Mouse (Mus musculus) cerebellum, postnatal 10 days (tissue): ENCODE measurements around the gene Brip1.

Experiments used
- DNase-seq, 2 experiments: peaks; one replicate each; pipeline ENCODE4 v3.0.0; 2021; ENCODE audit warnings: mixed read lengths in 2 of 2

The Brip1 gene

DNA sequence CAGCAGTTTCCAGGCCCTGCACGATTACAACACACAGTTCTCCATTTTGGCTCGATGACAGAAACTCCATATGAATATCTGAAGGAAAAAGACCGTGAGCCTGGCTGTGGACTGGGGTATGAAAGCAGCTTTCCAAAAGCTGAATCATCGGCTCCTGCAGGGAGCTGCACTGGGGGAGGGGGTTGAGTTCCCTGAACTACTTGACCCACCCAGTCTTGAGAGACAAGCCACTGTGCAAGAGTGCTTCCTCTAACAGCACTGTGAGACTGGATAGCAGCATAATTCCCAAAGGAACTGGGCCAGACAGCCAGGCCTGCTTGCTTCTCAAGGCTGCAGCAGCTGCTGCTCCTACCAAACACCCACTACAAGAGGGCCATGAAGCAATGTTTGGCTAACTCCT, 178.6 kb downstream of the Brip1 start:
- DNase-seq, result peak; percentile 24 to 52

DNA sequence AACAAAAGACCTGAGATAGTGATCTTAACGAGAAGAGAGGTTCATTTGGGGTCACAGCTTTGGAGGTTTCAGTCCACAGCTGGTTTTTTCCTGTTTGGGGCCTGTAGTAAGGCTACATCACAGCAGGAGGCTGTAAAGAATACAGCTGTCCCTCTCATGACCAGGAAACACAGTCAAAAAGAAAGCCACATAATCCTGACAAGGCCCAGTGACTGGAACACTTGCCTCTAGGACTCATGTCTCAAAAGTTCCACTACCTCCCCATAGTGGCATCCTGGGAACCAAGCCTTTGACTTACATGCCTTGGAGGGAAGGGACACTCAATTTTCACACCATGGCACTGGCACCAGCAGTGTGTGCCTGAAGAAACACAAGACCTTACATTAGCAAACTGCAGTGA, 181.0 kb downstream of the Brip1 start:
- no peak for DNase-seq

DNA sequence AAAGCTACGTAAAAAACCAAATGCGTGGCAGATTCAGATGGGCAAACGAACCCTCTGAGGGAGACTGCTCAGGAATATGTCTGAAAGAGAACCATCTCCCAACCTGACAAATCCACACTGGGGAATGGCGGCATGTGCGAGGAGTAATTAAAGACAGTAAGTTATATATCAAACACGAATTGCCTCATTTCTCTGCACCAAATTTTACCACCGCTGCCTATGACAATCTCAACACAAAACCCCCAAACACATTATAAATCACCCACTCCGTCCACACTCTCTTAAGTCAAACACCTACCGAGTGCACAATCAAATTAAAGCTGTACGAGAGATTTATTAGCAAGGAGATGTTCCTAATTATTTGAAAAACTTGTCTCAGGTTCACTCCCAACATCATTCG, 184.8 kb downstream of the Brip1 start:
- no peak for DNase-seq

- DNase-seq, result no peak
These were observed 187.9 kb downstream of the Brip1 start for GRCm38 (mm10) chr11:86013087-86013486.

DNA sequence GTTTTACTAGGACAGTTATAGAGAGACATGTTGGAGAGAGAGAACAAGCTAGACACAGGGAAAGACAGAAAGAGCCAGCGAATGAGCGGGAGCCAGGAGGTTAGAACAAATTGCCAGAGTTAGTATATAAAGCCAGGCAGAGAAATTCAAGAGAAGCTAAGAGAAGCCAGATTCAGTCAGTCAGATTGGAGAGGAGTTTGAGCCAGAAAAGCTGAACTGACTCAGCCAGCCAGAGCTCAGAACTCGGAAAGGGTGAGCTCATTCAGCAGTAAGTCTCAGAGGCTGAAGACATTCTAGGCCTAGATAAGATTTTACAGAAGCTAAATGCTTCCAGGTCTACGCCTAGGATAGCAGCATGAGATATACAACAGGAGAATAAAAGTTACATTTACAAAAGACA, 190.5 kb downstream of the Brip1 start:
- DNase-seq, result no peak

- peak in 1 of 2 experiments; percentile 13 for DNase-seq
These were observed 192.6 kb downstream of the Brip1 start for GRCm38 (mm10) chr11:86008211-86008905.
